Mouse (Mus musculus) thymus, adult 2 months (tissue): Measurements from ENCODE around the gene Tcf25. TPM values are rescaled to one million over a fixed set of nuclear protein-coding genes. Genes with fewer than 3 reads are reported as not detected.

ENCODE experiments used
- DNase-seq: peaks from one replicate; pipeline ENCODE4 v3.0.0; 2021
- H3K27ac ChIP-seq: fragments of 200-500 bp; 2 replicates; pipeline ENCODE4 v1.5.1; 2012; ENCODE audit warnings: low read length, control low read depth; ENCODE audit not compliant: control insufficient read depth, insufficient read depth
- H3K27me3 ChIP-seq: fragments of 200-500 bp; 2 replicates; pipeline ENCODE4 v1.6.1; 2012; ENCODE audit warnings: mild to moderate bottlenecking, low read length, moderate library complexity, mixed read lengths; ENCODE audit not compliant: control insufficient read depth, insufficient read depth
- H3K36me3 ChIP-seq: fragments of 200-500 bp; 2 replicates; pipeline ENCODE4 v1.6.1; 2012; ENCODE audit warnings: mild to moderate bottlenecking, low read length, moderate library complexity; ENCODE audit not compliant: control insufficient read depth, insufficient read depth
- H3K4me1 ChIP-seq: fragments of 200-500 bp; replicated peaks from 2 replicates; pipeline ENCODE4 v1.6.1; 2012; ENCODE audit warnings: low read length; ENCODE audit not compliant: control insufficient read depth, insufficient read depth
- H3K4me3 ChIP-seq: fragments of 200-500 bp; 2 replicates; pipeline ENCODE4 v1.5.1; 2012; ENCODE audit warnings: mild to moderate bottlenecking, low read length, control low read depth, moderate library complexity; ENCODE audit not compliant: control insufficient read depth, insufficient read depth
- CTCF ChIP-seq: fragments of 200-500 bp; IDR thresholded peaks from 2 replicates; pipeline ENCODE4 v1.5.1; 2012; ENCODE audit warnings: mild to moderate bottlenecking, control low read depth, low read length, moderate library complexity, borderline replicate concordance; ENCODE audit not compliant: control insufficient read depth, poor library complexity, insufficient read depth; ENCODE audit errors: extremely low read depth
- POLR2A ChIP-seq: fragments of 200-500 bp; IDR thresholded peaks from 2 replicates; pipeline ENCODE4 v1.6.1; 2012; ENCODE audit warnings: mild to moderate bottlenecking, low read length, control low read depth, moderate library complexity; ENCODE audit not compliant: control insufficient read depth, poor library complexity, insufficient read depth; ENCODE audit errors: extremely low read depth
- WGBS: fragments of 180-500 bp; shearing (Covaris S2); methylation state at CpG from one replicate; pipeline ENCODE4 v1.1.7; 2018; 5-methylcytosine and 5-hydroxymethylcytosine counted together
- polyA plus RNA-seq: library from polyadenylated mRNA; depleted of rRNA; stranded (reverse); fragments of >200 nt; gene quantifications from 2 replicates; pipeline ENCODE4 v1.2.3, GENCODE M21; 2012

Gene Tcf25
- polyA plus RNA-seq, 1 experiment = 261 TPM

GRCm38 (mm10) chr8:123341040-123342015 is 32.2 kb upstream of the Tcf25 start:
- DNase-seq = no peak
- WGBS = 65% methylated on average over 27 of the region's 27 CpGs
- no peak for TF ChIP-seq CTCF
- TF ChIP-seq POLR2A = no peak
- no peaks in the 10 kb centered on the region for H3K36me3 ChIP-seq
- H3K4me3 ChIP-seq = no peak overlapping the region
- H3K4me1 ChIP-seq = peaks cover 11% of the 10 kb centered on the region
- no peak overlapping the region for H3K27ac ChIP-seq
- no peaks in the 10 kb centered on the region for H3K27me3 ChIP-seq

GRCm38 (mm10) chr8:123342253-123342652 is 31.3 kb upstream of the Tcf25 start:
- Histone ChIP-seq H3K4me3 (no peak overlapping the region), H3K36me3 (no peaks in the 10 kb centered on the region), H3K27me3 (no peaks in the 10 kb centered on the region), H3K27ac (no peak overlapping the region), H3K4me1 (peaks cover 11% of the 10 kb centered on the region)
- no peak for DNase-seq
- TF ChIP-seq POLR2A = no peak
- no peak for TF ChIP-seq CTCF
- 37% methylated on average over 8 of the region's 8 CpGs for WGBS

GRCm38 (mm10) chr8:123342911-123343310 is 30.6 kb upstream of the Tcf25 start:
- H3K36me3 ChIP-seq = no peaks in the 10 kb centered on the region
- 11% methylated on average over 7 of the region's 7 CpGs for WGBS
- no peak overlapping the region for H3K27ac ChIP-seq
- H3K27me3 ChIP-seq = no peaks in the 10 kb centered on the region
- TF ChIP-seq CTCF = no peak
- no peak for TF ChIP-seq POLR2A
- H3K4me1 ChIP-seq = peaks cover 11% of the 10 kb centered on the region
- H3K4me3 ChIP-seq = no peak overlapping the region
- DNase-seq = no peak

GRCm38 (mm10) chr8:123343422-123343821 is 30.1 kb upstream of the Tcf25 start:
- Histone ChIP-seq H3K27me3 (no peaks in the 10 kb centered on the region), H3K36me3 (no peaks in the 10 kb centered on the region), H3K4me1 (peaks cover 11% of the 10 kb centered on the region), H3K27ac (no peak overlapping the region), H3K4me3 (no peak overlapping the region)
- WGBS = 84% methylated on average over 12 of the region's 12 CpGs
- no peak for DNase-seq
- TF ChIP-seq CTCF (no peak), POLR2A (no peak)

- Histone ChIP-seq H3K4me1 (peaks cover 11% of the 10 kb centered on the region), H3K27me3 (no peaks in the 10 kb centered on the region), H3K27ac (no peak overlapping the region), H3K36me3 (no peaks in the 10 kb centered on the region), H3K4me3 (no peak overlapping the region)
- TF ChIP-seq CTCF (no peak), POLR2A (no peak)
- WGBS = 81% methylated on average over 8 of the region's 8 CpGs
- DNase-seq = no peak
Measured at GRCm38 (mm10) chr8:123345135-123345534, 28.4 kb upstream of the Tcf25 start.

GRCm38 (mm10) chr8:123345856-123346255 is 27.7 kb upstream of the Tcf25 start:
- 92% methylated on average over 6 of the region's 6 CpGs for WGBS
- H3K4me3 ChIP-seq = no peak overlapping the region
- H3K27ac ChIP-seq = no peak overlapping the region
- TF ChIP-seq POLR2A = no peak
- TF ChIP-seq CTCF = no peak
- peaks cover 11% of the 10 kb centered on the region for H3K4me1 ChIP-seq
- no peaks in the 10 kb centered on the region for H3K36me3 ChIP-seq
- DNase-seq = no peak
- H3K27me3 ChIP-seq = no peaks in the 10 kb centered on the region
